8 mouse cellular contexts compared by ENCODE assay signal in the genomic region with DNA sequence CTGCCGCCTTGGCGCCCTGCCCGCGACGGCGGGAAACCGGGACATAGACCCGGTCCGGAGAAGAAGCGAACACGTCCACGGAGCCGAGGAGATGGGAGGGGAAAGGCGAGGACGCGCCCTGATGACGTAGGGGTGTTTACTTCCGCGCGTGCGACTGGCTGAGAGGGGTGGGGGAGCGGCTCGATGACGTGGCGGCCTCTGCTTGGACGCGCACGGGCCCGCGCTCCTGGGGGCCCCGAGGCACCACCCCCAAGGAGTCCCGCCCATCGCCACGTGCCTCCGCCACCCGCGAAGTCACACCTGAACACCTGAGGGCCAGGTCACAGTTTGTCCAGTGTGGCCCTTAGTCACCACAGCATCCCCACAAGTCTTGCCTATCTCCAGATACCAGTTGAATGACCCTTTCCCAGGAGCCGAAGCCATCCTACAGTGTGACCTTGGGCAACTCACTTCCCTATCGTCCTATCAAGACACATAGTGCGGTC. TPM values are rescaled to one million over a fixed set of nuclear protein-coding genes. Genes with fewer than 3 reads are reported as not detected.
DNase-seq lines count a peak whose midpoint lies in the region; ATAC-seq lines count a peak whose summit lies in the region.

Gene Dhx40 (minus strand): TSS at position 242 of the 485 bp plus-strand sequence.

- no peaks in the 10 kb centered on the region for H3K9me3 ChIP-seq in hindbrain, embryonic 16.5 days (ENCODE audit: control insufficient read depth, low read length)

- H3K36me3 ChIP-seq in hindbrain, embryonic 16.5 days (ENCODE audit: control insufficient read depth, insufficient read depth, low read length): peaks cover 6% of the 10 kb centered on the region
- H3K36me3 ChIP-seq in macrophage (ENCODE audit: inconsistent target): no peaks in the 10 kb centered on the region

- no peaks in the 10 kb centered on the region for H3K27me3 ChIP-seq in hindbrain, embryonic 16.5 days (replicated peaks; ENCODE audit: control insufficient read depth, insufficient read depth, low read length)

- peak within 1 kb of the TSS; percentile 87 for H3K4me2 ChIP-seq in hindbrain, embryonic 16.5 days (ENCODE audit: low read length)

- H3K27ac ChIP-seq in hindbrain, embryonic 16.5 days (ENCODE audit: low read depth, low read length): peak within 1 kb of the TSS; percentile 79
- no peak within 1 kb of the TSS for H3K27ac ChIP-seq in macrophage

- 4% methylated on average over 40 of the region's 40 CpGs for WGBS in hindbrain, embryonic 16.5 days
- 9% methylated on average over 37 of the region's 40 CpGs for WGBS in macrophage (ENCODE audit: missing documents)

- peak within 1 kb of the TSS; percentile 89 for H3K4me3 ChIP-seq in hindbrain, embryonic 16.5 days (ENCODE audit: low read length)
- peak within 1 kb of the TSS; percentile 81 for H3K4me3 ChIP-seq in macrophage (ENCODE audit: inconsistent target)

- DNase-seq in T-cell, adult 2 months (ENCODE audit: low spot score): peak; percentile 93
- DNase-seq in cerebellum, postnatal 36 days: peak; percentile 86 to 91
- peak; percentile 91 for DNase-seq in gastrocnemius, adult 18-20 months (ENCODE audit: low spot score)
- DNase-seq in left cerebral cortex, adult 18-20 months (ENCODE audit: low spot score in 2 of 2): peak; percentile 94
- peak; percentile 93 for DNase-seq in right cerebral cortex, adult 18-20 months
- peak; percentile 76 for DNase-seq in urinary bladder, postnatal 10 days (ENCODE audit: low spot score)

- peaks cover 6% of the 10 kb centered on the region for H3K4me1 ChIP-seq in hindbrain, embryonic 16.5 days (ENCODE audit: control insufficient read depth, insufficient read depth, low read depth, low read length)

- H3K79me2 ChIP-seq in macrophage (ENCODE audit: inconsistent target): no peaks in the 10 kb centered on the region

- peak; percentile 98 for ATAC-seq in hindbrain, embryonic 16.5 days

- peak within 1 kb of the TSS; percentile 72 for H3K9ac ChIP-seq in hindbrain, embryonic 16.5 days (ENCODE audit: low read depth, low read length)

RNA-seq across cellular contexts. Expression of gene Dhx40, which starts in this region (rescaled TPM):
- total RNA-seq in gastrocnemius, adult 18-20 months (2021): 10 to 100 TPM; 12.4 to 13.6 TPM
- 16.8 and 19.3 TPM in 2 replicates for polyA plus RNA-seq in hindbrain, embryonic 16.5 days (2015; fragmentation: Nextera tagmentation; extraction: Ambion mirVana)
- total RNA-seq in left cerebral cortex, adult 18-20 months (2021): 10 to 100 TPM; 22.8 to 22.9 TPM
- 100 to 1,000 TPM in 1 of 26 experiments, 10 to 100 TPM in 24, 1 to 10 TPM in 1; 8.1 to 167 (median 27.5) TPM for total RNA-seq in macrophage (2018; cell fraction: chromatin; rRNA removed)
- 10 to 100 TPM in 17 of 26 experiments, 1 to 10 TPM in 9; 8.7 to 14.5 (median 11.3) TPM for total RNA-seq in macrophage (2018; cell fraction: cytosol; rRNA removed)
- total RNA-seq in macrophage (2018; cell fraction: nucleus; rRNA removed): 100 to 1,000 TPM in 1 of 26 experiments, 10 to 100 TPM in 23, 1 to 10 TPM in 2; 9.3 to 112 (median 19.0) TPM
- 7.0 to 14.6 TPM (median 11.6 TPM) in 3 replicates for polyA plus RNA-seq in macrophage (2018)
